Mouse (Mus musculus) testis, postnatal 14 days (tissue): ENCODE measurements at regions not wholly inside any gene's neighbourhood (a gene's known extent, or its start where the extent isn't known, plus 50 kb on each side); places are given as distances from the start of the nearest gene placed in this dataset.

Experiments used
- DNase-seq: peaks from one replicate; pipeline ENCODE4 v3.0.0; 2021; ENCODE audit warnings: low spot score

DNA sequence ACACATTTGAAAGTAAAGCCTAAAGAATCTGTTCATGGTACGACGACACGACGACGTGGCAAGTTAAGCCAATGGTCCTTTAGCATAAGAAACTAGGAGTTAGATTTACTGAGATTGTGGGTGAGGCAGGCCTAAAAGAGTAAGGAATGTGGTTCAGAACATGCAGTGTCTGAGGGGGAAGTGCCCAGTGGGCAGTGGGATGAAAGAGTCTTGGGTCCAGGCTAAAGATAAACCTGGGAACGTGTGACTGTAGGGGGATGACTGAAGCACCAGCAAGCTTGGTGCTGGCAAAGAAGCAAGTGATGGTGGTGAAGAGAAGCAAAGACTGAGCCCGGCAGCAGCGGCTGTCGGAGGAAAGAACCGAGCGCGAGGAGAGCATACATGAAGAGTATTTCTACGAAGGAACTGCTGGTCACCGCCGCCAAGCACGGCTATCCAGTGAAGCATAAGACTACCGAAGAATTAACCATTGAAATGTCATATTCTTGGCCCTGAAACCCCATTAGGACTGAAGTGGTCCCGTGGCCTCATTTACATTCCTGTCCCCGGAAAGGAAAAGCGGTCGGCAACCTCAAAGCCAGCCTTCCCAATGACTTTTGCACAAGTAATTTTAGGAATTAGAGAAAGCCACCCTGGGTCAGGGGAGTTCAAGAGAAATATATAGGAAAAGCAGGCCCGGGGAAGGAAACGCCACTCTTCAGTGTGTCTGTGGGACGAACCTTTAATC is 76.2 kb upstream of the Armc2 start:
- DNase-seq, result no peak

DNA sequence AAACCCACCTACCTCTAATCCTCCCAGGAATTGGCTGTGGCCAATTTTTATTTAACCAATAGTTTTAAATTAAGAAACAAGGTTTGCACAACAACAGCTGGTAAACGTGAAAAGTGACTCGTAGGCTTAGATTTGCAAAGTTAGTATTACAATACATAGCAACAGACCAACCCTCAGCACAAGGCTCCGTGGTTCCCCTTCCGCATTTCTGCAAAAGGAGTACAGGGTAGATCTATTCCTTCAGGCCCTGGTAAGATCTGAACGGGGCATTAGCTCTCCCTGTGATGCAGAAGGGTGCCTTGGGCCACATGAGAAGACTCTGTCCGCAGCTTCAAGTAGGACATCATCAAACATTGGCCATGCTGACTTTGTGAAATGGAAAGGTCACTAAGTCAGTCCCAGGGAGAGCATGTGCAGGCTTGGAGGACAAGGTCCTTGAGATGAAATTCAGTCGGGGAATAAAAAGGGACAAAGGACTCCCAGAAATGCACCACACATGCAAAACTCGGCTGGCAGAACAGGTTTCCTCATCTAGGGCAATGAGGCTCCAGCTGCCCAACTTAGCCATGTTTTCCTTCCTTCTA is 75.0 kb upstream of the Armc2 start:
- DNase-seq, result no peak

DNA sequence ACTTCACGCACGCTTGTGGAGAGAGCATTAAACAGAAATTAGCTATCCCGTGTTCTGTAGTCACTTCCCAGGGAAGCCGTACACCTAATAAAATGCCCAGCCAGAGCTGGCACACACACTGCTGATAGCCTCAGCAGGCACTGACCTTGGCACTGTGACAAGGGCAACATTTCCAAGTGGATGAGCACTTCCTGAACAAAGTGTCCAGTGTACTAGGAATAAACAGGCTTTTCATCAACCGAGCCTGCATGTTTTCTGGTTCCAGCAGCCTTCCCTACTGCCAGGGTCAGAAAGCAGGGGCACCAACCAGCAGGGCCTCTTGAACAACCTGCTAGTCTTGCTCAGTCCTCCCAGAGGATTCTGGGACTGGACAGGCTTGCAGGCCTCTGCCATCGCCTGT is 74.3 kb upstream of the Armc2 start:
- peak; percentile 84 for DNase-seq

DNA sequence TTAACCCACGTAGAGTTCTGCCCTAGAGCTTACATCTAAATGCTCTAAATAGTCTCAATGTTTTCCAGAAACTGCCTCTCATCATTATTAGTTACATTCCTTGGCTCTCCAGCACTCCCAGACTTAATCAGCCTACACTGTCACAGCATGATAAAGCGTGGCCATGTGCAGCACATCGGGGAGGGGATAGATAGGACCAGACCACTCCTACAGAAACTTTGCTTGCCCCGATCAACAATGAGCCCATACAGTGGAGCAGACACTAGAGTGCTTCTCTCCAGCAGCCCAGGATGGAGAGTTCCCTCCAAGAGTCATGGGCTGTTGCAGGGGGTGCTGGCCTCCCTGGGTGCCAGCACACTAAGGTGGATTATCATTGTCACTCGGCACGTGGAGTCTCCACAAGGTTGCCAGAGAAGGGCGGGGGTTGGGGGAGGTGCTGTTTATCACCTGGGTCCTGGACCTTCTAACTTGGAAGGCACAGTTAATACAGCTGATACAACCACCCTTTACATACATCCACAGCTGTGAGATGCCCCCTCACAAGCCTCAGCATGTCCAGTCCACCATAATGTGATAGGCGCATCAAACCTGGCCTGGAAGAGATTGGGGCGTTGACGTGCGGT is 73.4 kb upstream of the Armc2 start:
- DNase-seq, result peak; percentile 68

DNA sequence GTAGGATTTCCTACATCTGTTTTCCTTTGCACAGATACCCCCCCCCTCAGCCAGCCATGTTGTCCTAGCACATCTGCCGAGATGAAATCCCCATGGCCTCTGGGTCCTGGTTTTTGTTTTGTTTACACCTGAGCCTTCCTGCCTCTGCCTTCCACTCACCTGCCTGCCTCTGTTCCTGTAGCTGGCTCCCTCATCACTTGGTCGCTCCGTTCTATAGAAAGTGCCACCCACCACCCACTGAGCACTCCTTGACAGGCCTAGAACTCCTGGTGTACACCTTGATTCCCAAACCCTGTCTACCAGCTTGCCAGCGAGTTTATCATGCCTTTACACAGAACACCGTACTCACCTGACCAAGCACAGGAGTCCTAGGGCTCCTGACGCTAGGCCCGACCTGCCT is 72.6 kb upstream of the Armc2 start:
- no peak for DNase-seq

DNA sequence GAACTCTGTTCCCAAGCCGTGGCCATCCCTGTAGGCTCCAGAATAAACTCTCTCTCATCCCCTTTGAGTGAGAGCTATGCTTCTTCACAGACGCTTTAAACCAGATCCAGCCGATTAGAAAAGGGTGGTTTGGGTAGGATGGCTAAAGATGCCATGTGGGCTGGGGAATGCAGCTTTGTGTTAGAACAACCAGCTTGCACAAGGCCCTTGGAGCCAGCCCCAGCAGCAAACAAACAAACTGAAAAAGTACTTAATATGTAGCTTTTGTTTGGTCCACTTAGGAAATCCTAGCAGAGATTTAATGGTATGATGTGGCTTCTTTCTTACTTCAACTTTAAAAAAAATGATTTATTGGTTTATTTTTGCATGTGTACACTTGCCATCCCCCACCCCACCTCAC is 71.9 kb upstream of the Armc2 start:
- no peak for DNase-seq

DNA sequence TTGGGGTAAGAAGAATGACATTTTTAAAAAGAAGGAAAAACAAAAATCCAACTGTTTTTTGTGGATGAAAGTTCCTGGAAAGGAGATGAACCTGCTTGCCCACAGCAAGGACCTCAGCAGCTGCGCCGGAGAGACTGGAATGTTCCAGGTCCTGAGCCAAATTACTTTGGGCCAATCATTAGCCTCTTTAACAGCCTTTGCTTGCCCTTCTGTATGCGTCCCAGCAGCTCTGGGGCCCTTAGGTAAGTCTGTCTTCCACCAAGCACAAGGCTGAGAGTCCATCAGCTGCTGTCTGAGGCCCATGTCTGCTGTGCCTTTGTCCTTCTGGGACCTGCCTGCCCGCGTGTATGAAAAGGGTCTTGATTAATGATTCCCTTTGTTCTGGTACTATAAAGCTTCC is 71.4 kb upstream of the Armc2 start:
- DNase-seq, result peak; percentile 69

DNA sequence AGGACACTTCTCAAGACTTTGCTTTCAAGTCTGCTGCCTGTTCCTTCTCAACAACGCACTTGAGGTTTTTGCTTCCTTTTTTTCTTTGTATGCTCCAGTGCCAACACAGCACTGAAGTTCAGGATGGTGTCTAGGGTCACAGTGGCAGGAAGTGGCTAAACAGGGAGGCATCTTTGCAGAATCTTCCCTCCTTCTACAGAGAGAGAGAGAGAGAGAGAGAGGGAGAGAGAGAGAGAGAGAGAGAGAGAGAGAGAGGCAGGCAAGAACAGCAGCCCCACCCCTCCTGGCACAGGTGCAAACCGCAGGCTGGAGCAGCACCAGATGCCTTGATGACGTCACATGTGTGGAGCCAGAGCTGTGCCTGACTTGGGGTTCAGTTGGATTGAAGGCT is 71.0 kb upstream of the Armc2 start:
- DNase-seq, result peak; percentile 65

DNA sequence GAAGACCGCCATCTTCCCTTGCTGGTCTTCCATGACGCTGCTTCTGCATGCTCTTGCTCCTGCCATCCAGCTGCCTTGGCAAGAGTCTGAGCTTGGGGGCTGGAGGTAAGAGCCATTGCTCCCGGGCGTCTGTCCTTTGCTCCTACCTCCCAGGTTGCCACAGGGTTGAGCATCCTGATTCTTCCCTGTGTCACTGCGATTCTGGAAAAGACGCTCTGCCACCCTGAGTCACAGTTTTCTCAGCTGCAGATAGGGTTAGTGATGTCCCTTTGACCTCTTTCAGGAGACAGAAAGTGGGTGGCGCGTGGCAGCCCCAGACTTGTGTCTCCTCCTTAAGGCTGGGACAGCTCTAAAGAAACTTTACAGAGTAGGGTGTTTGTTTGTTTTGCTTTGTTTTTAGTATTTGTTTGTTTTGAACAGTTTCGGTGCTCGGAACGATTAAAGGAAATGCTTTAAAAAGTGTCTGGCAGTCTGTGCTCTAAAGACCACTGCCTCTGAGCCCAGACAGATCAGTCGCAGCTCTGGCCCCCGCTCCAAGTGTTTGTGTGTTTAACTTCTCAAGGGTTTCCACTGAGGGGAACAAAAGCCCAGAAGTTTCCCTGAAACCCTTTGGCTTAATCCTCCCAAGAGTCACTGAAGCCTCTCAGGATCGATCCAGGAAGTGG is 70.5 kb upstream of the Armc2 start:
- DNase-seq, result no peak

DNA sequence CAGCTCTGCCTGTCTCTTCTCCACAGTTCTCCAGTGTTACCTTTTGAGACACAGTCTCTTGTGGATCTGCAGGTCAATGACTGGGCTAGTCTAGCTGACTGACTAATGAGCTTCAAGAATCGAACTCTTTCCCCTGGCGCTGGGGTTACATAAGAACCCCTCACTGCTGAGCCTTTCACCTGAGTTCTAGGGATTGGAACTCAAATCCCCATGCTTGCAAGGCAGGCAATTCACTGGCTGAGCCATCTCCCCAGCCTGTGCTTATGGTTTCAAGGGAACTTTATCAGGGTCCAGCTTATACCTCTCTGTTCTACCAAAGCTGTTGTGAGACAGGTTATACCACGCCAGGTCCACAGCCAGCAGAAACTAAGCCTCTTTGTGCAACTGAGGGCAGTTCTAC is 69.7 kb upstream of the Armc2 start:
- DNase-seq, result no peak

DNA sequence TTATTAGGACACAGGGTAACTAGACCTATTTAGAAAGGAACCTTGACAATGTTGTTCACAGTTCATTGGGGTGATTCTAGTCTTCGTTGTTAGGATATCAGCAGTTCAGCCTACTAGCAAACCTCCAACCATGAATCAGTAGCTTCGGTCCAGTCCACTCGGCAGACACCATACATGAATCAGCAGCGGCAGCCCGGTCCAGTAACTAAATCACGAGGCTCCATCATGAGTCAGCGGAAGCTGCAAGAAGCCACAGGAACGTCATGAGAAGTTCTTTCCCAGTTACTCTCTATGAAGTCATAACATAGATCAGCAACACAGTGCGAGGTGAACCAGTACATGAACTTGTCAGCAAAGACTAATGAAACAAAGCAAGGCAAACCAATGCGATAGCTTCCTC is 68.4 kb upstream of the Armc2 start:
- no peak for DNase-seq

DNA sequence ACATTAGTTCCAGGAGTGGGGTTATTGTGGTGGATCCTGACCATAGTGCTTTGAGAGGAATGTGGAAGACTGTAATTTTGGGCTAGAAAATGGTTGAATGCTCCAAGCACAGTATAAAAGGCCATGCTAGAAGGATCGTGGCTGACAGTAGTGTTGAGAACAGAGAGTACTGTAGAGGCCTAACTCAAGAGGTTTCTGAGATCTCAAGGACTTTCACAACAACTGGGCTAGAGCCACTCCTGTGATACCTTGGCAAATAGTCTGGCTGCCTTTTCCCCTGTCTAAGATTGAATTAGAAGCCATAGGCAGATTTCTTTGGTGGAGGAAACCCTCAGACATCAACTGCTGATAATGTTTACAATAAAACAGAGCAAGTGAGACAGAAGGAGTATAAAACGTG is 67.1 kb upstream of the Armc2 start:
- no peak for DNase-seq

DNA sequence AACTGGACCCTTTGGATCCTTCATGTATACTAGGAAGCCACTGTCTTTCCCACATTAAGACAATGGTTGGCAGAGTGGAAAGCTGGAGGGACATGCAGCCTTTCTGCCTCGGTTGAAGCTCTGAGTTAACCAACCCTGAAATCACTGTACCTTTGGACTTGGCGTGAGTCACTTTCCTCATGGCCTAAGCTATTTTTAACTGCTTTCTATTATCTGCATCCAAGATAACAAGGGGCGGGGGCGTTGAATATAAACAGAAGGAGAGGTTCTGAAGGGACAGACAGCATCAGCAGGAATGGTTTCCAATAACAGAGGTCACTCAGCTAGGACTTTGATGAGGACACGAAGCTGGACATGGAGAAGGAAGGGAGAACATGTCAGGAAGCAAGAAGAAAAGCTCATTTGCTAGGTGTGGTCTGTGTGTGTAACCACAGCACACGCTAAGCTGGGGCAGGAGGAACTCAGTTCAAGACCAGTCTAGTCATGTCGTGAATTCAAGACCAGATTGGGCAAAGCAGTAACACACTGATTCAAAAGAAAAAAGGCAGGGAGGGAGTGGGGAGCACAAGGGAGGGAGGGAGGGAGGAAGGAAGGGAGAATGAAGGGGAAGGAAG is 64.1 kb upstream of the Armc2 start:
- DNase-seq, result no peak

DNA sequence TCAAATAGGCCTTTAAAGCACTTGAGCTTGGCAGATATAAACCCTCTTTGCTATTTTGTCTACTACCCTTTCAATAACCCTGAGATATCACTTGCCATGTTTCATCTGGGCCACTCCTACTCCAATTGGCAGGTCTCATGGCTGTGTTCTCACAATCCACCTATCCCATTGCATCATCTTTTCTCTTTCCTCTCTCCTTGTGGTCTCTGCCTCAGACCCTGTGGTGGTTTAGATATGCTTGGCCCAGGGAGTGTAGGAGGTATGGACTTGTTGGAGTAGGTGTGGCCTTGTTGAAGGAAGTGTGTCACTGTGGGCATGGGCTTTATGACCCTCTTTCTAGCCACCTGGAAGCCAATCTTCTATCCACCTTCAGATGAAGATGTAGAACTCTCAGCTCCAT is 61.5 kb upstream of the Armc2 start:
- no peak for DNase-seq

DNA sequence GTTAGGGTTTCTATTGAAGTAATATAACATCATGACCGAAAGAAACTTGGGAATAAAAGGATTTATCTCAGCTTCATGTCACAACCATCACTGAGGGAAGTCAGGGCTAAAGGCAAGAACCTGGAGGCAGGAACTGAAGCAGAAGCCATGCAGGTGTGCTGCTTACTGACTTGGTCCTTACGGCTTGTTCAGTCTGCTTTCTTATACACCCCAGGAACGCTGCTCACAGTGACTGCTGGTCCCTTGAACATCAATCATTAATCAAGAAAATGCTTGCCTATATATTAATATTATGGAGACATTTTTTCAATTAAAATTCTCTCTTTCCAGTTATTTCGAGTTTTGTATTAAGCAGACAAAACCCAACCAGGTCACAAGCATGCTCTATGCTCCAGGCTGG is 58.5 kb upstream of the Armc2 start:
- DNase-seq, result no peak

DNA sequence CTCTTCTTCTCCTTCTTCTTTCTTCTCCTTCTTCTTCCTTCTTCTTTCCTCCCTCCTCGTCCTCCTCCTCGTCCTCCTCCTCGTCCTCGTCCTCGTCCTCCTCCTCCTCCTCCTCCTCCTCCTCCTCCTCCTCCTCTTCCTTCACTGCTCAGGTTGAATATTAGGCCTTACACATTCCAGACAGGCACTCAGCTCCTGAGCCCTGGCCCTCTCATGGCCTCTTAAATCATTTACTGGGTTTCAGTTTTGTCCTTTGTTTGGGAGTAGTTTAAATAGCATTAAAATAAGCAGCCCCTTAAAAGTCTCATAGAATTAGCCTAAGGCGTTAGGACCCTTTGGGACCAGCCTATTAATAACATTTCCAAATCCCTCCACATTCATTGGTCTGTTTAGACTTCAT is 57.3 kb upstream of the Armc2 start:
- no peak for DNase-seq

DNA sequence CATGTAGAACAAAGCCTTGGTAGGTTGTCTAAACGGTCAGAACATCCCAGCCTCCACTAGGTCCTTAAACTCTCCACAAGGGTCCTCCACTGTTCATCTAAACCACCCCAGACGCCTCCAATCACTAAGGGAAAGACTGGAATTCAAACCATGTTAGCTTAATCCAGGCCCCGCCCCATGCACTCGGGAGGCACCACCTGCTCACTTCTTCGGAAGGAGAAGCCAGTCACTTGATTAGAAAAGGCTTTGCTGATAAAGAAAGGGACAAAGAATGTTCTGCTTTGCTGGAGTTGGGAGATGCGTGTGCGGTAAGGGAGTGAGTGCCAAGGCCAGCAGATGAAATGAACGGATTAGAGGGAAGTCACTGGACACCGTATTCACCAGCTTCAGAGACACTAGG is 54.5 kb upstream of the Armc2 start:
- DNase-seq, result no peak

DNA sequence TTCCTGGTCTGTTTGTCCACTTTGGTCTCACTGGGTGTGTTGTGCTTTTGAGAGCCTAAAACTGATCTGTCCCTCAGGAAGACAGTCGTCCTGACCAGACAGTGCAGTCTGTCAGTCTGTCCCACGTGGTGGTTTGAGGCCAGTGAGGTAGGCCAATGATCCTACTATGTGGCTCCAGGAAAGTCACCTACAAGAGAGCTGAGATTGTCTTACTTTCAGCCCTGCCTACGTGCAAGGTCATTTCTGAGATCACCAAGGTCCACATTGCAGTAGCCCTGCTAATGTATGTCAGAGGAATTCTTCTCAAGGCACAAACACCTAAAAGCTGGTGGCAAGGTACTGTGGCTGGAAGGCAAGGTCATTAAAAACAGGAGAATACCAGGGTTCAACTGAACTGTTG is 53.9 kb upstream of the Armc2 start:
- DNase-seq, result no peak

DNA sequence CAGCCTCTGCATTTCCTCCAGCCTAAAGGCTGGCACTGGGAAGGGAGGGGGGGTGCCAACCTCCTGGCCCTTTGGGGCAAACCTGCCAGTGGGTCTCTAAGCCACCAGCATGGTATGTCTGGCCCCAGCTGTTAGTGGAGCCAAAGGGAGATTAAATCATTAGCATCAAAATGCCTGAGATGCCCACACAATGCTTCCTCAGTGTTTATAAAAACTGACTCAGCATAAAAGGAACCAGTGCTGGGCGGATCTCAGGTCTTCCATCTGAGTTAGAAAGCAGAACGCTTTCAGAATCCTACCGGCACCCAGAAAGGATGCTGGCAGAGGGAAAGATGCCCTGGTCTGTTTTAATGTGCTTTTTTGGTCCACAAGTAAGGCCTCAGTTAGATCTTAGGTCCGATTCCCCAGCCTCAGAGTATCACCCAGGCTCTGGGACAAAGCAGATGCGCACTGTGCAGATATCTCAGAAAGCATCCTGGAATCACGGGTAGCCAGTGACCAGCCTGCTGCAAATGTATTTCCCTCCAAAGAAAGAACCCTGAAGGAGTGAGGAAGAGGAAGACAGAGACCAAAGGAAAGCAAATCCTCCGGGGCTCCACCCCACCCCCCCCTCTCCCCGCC is 53.3 kb upstream of the Armc2 start:
- DNase-seq, result no peak

DNA sequence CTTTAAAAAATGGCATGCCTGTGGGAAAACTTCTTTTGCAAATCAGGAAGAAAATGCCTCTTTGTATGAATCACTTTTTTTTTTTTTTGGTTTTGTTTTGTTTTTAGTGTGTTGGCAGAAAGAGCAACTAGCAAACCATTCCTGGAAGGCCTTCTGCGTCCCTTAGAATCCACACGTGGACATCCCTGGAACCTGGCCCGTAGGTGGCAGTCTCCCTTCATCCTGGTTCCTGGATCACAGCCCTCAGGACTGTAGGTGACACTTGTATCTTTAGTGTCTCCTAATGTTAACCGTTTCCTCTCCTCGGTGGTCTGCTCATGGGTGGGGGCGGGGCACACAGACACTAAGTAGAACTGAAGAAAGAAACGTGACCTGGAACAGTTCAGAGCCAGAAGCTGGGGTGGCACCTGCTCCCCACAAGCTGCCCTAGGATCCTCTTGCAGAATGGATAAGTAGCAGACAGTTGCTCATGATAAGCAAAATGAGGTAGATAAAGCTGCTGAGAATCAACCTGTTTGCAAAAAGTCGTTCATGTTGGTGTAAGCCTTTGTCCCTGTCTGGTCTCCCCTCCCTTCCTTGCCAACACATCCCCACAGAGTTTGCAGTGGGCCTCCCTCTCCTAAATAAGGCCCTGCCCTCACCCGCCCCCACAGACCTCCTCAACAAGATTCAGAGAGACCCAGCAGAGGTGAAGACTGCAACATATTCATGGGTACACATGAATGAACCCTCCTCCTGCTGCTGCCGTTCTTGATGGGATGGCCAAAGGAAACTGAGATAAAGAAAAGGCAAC is 52.6 kb upstream of the Armc2 start:
- peak; percentile 41 for DNase-seq

DNA sequence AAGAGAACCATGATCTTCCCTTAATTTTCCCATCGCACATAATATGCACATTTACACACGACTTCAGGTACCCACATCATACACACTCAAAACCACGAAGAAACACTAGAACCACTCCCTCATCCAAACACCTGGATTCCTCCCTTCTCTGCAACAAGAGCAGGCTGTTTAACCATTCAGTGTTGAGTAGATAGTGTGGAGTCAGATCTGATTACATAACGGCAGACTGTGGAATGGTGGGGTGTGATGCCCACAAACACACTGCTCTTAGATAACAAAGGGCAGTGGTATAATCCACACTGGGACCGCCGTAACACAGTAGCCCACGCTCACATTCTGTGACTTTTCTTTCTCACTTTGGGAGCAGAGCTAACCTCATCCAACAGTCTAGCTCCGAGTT is 51.5 kb upstream of the Armc2 start:
- DNase-seq, result no peak

DNA sequence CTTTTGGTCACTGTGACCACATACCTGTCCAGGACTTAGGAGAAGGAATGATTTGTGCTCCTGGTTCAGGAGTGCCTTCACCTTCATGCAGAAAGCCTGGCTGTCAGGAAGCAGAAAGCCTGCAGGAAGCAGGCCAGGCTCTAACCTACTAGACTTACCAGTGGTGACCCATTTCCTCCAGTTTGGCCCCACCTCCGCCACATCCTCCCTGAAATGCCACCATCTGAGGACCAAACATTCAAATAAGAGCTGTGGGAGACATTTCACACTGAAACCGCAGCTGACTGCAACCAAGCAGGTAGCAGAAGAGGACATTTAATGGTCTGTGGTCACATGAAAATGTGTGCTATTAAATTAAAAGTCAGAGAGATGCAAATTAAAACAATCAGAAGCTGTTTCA is 50.3 kb upstream of the Armc2 start:
- DNase-seq, result no peak
